Mouse (Mus musculus): ENCODE measurements around the gene Sebox. TPM values are rescaled to one million over a fixed set of nuclear protein-coding genes. Genes with fewer than 3 reads are reported as not detected.

Gene Sebox
- 14.7 and 17.3 TPM in 2 replicates for polyA plus RNA-seq (2012; rRNA removed)

- WGBS, result 12% methylated on average over 7 of the region's 7 CpGs
- TF ChIP-seq CTCF (IDR thresholded peaks at IDR 0.05; ENCODE audit: borderline replicate concordance, insufficient read depth, low read depth, low read length), result no peak
- no peak; the same call in 1 of the 2 replicates for TF ChIP-seq POLR2A (IDR thresholded peaks at IDR 0.05; ENCODE audit: borderline replicate concordance, insufficient read depth, low read length)
- no peaks in the 10 kb centered on the region for H3K27me3 ChIP-seq (ENCODE audit: control insufficient read depth, insufficient read depth, low read length)
- H3K4me1 ChIP-seq (ENCODE audit: control insufficient read depth, insufficient read depth, low read length), result peaks cover 15% of the 10 kb centered on the region
- DNase-seq, result peak; percentile 90 to 94
- peak within 1 kb of the TSS; percentile 9 for H3K4me3 ChIP-seq (replicated peaks; ENCODE audit: insufficient read depth, low read depth, low read length)
- peak within 1 kb of the TSS; percentile 92 for H3K27ac ChIP-seq (ENCODE audit: insufficient read depth, low read length)
Observed at GRCm38 (mm10) chr11:78502909-78503650, at the start of gene Sebox. Gene Sebox (plus strand): TSS chr11:78503447.

GRCm38 (mm10) chr11:78453675-78454074, 49.6 kb upstream of the Sebox start:
- TF ChIP-seq CTCF (IDR thresholded peaks at IDR 0.05; ENCODE audit: borderline replicate concordance, insufficient read depth, low read depth, low read length) (peak; percentile 84; the same call in 1 of the 2 replicates), POLR2A (IDR thresholded peaks at IDR 0.05; ENCODE audit: borderline replicate concordance, insufficient read depth, low read length) (no peak)
- H3K4me3 ChIP-seq (replicated peaks; ENCODE audit: insufficient read depth, low read depth, low read length), result no peak overlapping the region
- no peaks in the 10 kb centered on the region for H3K4me1 ChIP-seq (ENCODE audit: control insufficient read depth, insufficient read depth, low read length)
- no peak overlapping the region for H3K27ac ChIP-seq (ENCODE audit: insufficient read depth, low read length)
- 19% methylated on average over 4 of the region's 4 CpGs for WGBS
- peak; percentile 39 to 55 for DNase-seq
- H3K27me3 ChIP-seq (ENCODE audit: control insufficient read depth, insufficient read depth, low read length), result no peaks in the 10 kb centered on the region

- Histone ChIP-seq H3K27me3 (ENCODE audit: control insufficient read depth, insufficient read depth, low read length) (no peaks in the 10 kb centered on the region), H3K4me3 (replicated peaks; ENCODE audit: insufficient read depth, low read depth, low read length) (no peak overlapping the region), H3K27ac (ENCODE audit: insufficient read depth, low read length) (no peak overlapping the region), H3K4me1 (ENCODE audit: control insufficient read depth, insufficient read depth, low read length) (no peaks in the 10 kb centered on the region)
- WGBS, result 71% methylated on average over 7 of the region's 7 CpGs
- no peak for TF ChIP-seq POLR2A (IDR thresholded peaks at IDR 0.05; ENCODE audit: borderline replicate concordance, insufficient read depth, low read length)
- TF ChIP-seq CTCF (IDR thresholded peaks at IDR 0.05; ENCODE audit: borderline replicate concordance, insufficient read depth, low read depth, low read length), result no peak
- no peak for DNase-seq
Observed at GRCm38 (mm10) chr11:78454276-78454675, 49.0 kb upstream of the Sebox start.

- H3K27ac ChIP-seq (ENCODE audit: insufficient read depth, low read length), result no peak overlapping the region
- WGBS, result 36% methylated on average over 5 of the region's 5 CpGs
- H3K27me3 ChIP-seq (ENCODE audit: control insufficient read depth, insufficient read depth, low read length), result no peaks in the 10 kb centered on the region
- DNase-seq, result no peak
- TF ChIP-seq POLR2A (IDR thresholded peaks at IDR 0.05; ENCODE audit: borderline replicate concordance, insufficient read depth, low read length), result no peak
- TF ChIP-seq CTCF (IDR thresholded peaks at IDR 0.05; ENCODE audit: borderline replicate concordance, insufficient read depth, low read depth, low read length), result peak; percentile 30; the same call in 1 of the 2 replicates
- H3K4me1 ChIP-seq (ENCODE audit: control insufficient read depth, insufficient read depth, low read length), result no peaks in the 10 kb centered on the region
- no peak overlapping the region for H3K4me3 ChIP-seq (replicated peaks; ENCODE audit: insufficient read depth, low read depth, low read length)
Observed at GRCm38 (mm10) chr11:78455308-78455707, 47.9 kb upstream of the Sebox start.

GRCm38 (mm10) chr11:78458740-78459139, 44.5 kb upstream of the Sebox start:
- Histone ChIP-seq H3K4me1 (ENCODE audit: control insufficient read depth, insufficient read depth, low read length) (no peaks in the 10 kb centered on the region), H3K27me3 (ENCODE audit: control insufficient read depth, insufficient read depth, low read length) (no peaks in the 10 kb centered on the region), H3K4me3 (replicated peaks; ENCODE audit: insufficient read depth, low read depth, low read length) (no peak overlapping the region), H3K27ac (ENCODE audit: insufficient read depth, low read length) (no peak overlapping the region)
- TF ChIP-seq POLR2A (IDR thresholded peaks at IDR 0.05; ENCODE audit: borderline replicate concordance, insufficient read depth, low read length), result no peak
- TF ChIP-seq CTCF (IDR thresholded peaks at IDR 0.05; ENCODE audit: borderline replicate concordance, insufficient read depth, low read depth, low read length), result no peak
- 80% methylated on average over 17 of the region's 17 CpGs for WGBS
- no peak for DNase-seq

GRCm38 (mm10) chr11:78461894-78462293, 41.4 kb upstream of the Sebox start:
- no peak overlapping the region for H3K27ac ChIP-seq (ENCODE audit: insufficient read depth, low read length)
- no peaks in the 10 kb centered on the region for H3K27me3 ChIP-seq (ENCODE audit: control insufficient read depth, insufficient read depth, low read length)
- H3K4me1 ChIP-seq (ENCODE audit: control insufficient read depth, insufficient read depth, low read length), result 0 out of 2 replicates have a peak, but pooled peaks cover 4% of the 10 kb centered on the region
- 65% methylated on average over 1 of the region's 1 CpGs for WGBS
- no peak for DNase-seq
- H3K4me3 ChIP-seq (replicated peaks; ENCODE audit: insufficient read depth, low read depth, low read length), result no peak overlapping the region
- TF ChIP-seq POLR2A (IDR thresholded peaks at IDR 0.05; ENCODE audit: borderline replicate concordance, insufficient read depth, low read length), result no peak
- peak; percentile 19; the same call in 1 of the 2 replicates for TF ChIP-seq CTCF (IDR thresholded peaks at IDR 0.05; ENCODE audit: borderline replicate concordance, insufficient read depth, low read depth, low read length)

GRCm38 (mm10) chr11:78462669-78463068, 40.6 kb upstream of the Sebox start:
- H3K4me1 ChIP-seq (ENCODE audit: control insufficient read depth, insufficient read depth, low read length), result 0 out of 2 replicates have a peak, but pooled peaks cover 4% of the 10 kb centered on the region
- no peak overlapping the region for H3K27ac ChIP-seq (ENCODE audit: insufficient read depth, low read length)
- 80% methylated on average over 5 of the region's 5 CpGs for WGBS
- no peak overlapping the region for H3K4me3 ChIP-seq (replicated peaks; ENCODE audit: insufficient read depth, low read depth, low read length)
- no peaks in the 10 kb centered on the region for H3K27me3 ChIP-seq (ENCODE audit: control insufficient read depth, insufficient read depth, low read length)
- no peak for TF ChIP-seq CTCF (IDR thresholded peaks at IDR 0.05; ENCODE audit: borderline replicate concordance, insufficient read depth, low read depth, low read length)
- no peak for TF ChIP-seq POLR2A (IDR thresholded peaks at IDR 0.05; ENCODE audit: borderline replicate concordance, insufficient read depth, low read length)
- DNase-seq, result no peak
